Mouse (Mus musculus): Measurements from ENCODE around the gene Znhit3.
A peak's percentile ranks its signal among the peaks of the same experiment; 100 is the strongest.

The Znhit3 gene

DNA sequence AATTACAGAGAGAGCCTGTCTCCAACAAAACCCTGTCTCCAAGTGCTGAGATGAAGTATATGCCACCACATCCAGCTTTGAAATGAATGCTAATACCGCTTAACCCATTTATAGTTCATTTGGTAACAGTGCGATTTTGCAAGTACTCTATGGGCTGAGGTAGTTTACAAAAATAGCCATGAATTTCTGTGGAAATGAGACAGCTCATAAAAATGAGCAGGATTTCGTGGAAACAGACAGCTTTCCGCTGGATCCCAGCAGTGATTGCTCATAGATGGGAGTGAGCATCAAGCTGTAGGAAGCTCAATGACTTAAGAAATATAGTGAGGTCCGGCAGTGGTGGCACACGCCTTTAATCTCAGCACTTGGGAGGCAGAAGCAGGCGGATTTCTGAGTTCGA, 4.8 kb upstream of the Znhit3 start:
- DNase-seq (ENCODE audit: low read depth, low spot score), result no peak

DNA sequence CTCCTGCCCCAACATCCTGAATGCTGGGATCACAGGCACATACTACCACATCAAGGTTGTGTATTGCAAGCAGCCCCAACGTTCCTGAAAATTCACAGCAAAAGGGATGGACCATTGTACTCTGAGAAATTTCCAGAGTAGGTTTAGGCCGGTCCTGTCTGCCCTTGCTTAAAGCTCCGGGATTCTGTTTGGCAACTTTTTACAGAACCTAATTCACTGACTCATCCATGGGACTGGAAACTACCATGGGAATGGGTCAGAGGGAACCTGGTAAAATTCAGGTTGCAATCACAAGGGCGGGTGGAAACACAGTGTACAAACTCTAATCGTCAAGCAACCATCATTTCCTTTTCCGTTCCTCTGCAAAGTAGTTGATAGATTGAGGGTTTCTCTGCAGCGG, 3.8 kb upstream of the Znhit3 start:
- DNase-seq (ENCODE audit: low read depth, low spot score), result no peak

DNA sequence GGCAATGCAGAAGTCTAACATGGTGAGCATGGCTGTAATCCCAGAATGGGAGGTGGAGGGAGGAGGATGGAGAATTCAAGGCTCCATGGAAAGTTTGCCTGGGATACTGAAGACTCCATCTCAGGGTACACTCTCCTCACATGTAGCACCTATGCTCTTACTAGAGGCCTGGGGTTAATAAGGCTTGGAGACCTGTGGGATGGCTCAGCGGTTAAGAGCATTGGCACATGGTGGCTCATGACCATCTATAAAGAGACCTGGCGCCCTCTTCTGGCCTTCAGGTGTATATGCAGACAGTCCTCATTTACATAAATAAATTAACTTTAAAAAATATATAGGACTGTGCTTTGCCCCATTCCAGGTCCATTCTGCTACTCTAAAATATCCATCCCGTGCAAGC, 3.1 kb upstream of the Znhit3 start:
- DNase-seq (ENCODE audit: low read depth, low spot score), result no peak

DNA sequence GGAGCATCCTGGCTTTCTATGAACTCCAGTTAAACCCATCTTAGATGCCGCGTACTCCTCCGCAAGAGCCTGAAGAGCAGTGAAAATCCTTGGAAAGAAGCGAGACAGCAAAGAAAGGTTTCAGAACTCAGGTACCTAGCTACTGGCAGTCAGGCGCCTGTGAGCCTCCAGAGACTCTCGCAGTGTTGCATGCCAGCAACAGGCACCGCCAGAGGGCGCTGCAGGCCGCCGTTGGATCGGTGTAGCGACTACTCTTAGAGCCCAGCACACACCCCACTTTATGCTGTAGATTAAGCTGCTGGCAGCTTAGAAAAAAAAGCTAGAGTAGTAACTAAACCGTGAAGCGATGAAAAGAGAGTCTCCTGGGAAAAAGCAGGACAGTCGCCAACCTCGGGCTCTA, 2.3 kb upstream of the Znhit3 start:
- DNase-seq (ENCODE audit: low read depth, low spot score), result peak; percentile 46

DNA sequence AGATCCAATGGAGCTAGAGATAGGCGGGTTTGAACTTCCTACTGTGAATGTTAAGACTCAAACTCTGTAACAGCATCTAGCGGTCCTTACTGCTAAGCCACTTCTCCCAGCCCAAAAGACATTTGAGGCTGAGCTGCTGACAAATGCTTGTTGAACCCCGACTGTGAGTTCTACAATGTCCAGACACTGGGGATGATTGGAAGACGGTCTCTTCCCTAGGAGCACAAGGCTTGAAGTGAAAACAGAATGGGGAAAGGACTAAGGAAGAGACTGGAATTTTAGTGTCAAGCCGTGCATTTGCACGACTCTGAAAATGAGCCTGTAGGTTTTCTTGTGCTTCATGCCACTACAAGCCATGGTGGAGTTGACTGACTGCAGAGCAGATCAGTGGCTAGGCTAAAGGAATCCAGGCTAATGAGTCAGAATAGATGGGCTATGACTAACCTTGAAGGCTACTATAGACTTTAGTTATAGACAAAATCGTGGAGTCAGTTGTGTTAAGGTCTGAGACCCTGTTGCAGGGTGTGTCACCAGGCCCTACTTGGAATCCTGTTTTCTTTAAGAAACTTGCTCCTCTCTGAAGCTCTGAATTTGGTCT, 636 bp upstream of the Znhit3 start:
- no peak for DNase-seq (ENCODE audit: low read depth, low spot score)

DNA sequence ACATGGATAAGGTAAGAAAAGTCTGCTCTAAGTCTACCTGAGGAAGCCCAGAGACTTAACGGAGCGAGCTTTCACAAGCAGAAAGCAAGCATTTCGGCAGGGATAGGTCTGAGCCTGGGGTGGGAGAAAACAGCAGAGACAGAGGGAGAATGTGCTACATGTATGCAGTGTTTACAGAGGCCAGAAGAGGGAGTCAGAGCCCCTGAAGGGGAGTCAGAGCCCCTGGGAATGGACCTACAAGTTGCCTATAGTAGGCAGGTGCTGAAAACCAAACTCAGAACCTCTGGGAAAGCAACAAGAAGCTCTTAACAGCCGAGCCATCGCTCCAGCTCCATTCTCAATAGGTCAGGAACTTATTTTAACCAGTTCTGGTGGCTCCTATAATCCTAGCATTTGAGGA, 1.5 kb downstream of the Znhit3 start:
- no peak for DNase-seq (ENCODE audit: low read depth, low spot score)

GRCm38 (mm10) chr11:84910411-84910810, 5.8 kb downstream of the Znhit3 start:
- DNase-seq (ENCODE audit: low read depth, low spot score), result no peak

GRCm38 (mm10) chr11:84908480-84908879, 7.7 kb downstream of the Znhit3 start:
- DNase-seq (ENCODE audit: low read depth, low spot score), result no peak

DNA sequence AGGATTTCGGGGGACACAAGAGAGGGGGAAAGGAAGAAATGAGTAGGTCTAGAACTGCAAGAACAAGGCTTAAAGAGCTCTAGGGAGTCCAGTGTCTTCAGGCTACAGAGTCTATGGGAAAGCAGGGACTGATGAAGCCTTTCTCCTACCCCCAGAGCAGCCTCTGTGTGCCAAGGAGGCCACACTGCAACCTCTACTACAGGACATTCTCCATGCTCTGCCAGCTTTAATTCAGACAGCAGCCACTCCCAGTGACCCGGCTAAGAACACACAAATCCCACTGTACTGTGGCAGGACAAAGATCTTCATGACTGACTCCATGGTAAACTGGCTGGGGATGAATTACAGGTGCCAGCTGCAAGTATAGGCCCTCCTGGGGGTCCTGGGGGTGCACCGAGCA, 9.1 kb downstream of the Znhit3 start:
- no peak for DNase-seq (ENCODE audit: low read depth, low spot score)

DNA sequence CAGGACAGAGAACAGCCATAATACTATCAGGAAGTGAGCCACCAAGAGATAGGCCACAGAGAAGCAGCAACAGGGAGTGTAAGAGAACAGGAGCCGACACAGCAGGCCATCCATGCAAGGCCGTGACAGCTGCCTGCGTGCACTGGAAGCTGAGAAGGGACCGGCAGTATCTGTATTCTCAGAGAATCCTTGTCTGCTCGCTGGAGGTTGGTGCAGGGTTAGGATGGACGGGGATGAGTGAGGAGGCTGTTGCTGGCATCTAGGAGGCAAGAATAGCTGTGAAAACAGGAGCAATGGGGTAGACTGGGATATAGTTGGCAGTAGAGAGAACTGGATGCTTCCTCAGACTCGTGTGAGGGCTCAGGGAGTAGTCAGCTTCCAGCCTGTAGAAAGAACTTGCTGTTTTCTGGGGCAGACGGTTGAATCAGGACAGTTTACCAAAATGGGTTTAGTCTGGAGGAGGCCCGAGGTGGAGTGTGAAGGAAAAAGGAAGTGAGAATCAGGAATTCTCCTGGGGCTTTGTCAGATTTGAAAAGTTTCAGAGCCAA, 11.5 kb downstream of the Znhit3 start:
- no peak for DNase-seq (ENCODE audit: low read depth, low spot score)

GRCm38 (mm10) chr11:84893113-84893512, 23.1 kb downstream of the Znhit3 start:
- DNase-seq (ENCODE audit: low read depth, low spot score), result no peak

- no peak for DNase-seq (ENCODE audit: low read depth, low spot score)
These were observed 24.5 kb downstream of the Znhit3 start for GRCm38 (mm10) chr11:84891705-84892104.

DNA sequence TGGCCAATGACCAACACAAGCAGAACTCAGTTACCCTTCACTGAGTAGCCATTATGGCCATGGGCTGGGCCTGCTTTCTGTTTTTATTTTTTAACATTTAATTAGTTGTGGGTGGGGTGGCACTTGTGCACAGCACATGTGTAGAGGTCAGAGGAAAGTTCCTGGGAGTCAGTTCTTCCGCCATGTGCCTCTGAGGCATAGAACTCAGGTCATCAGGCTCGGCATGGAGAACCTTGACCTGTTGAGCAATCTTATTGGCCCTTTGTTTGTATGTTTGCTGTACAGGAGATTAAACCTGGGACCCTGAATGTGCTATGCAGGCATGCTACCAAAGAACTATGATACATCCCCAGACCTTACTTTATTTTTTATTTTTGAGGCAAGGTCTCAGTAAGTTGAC, 26.7 kb downstream of the Znhit3 start:
- DNase-seq (ENCODE audit: low read depth, low spot score), result no peak

DNA sequence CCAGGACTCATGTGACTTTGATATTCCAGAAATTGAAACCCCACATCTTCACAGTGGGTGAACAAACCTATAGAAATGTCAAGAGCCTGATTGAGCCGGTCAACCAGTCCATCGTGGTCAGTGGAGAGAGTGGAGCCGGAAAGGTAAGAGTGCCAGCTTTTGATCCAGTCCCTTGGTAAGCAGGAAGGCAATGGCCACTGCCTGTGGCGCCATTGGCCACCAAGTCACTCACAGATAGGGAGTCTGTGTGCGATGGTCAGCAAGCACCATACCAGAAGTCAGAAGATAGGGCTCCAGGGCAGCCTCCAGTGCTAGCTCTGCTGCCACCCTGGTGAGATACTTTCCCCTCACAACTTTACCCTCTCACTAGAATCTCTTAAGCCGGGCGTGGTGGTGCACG, 28.1 kb downstream of the Znhit3 start:
- no peak for DNase-seq (ENCODE audit: low read depth, low spot score)

- no peak for DNase-seq (ENCODE audit: low read depth, low spot score)
These were observed 29.2 kb downstream of the Znhit3 start for GRCm38 (mm10) chr11:84886767-84887511.

- no peak for DNase-seq (ENCODE audit: low read depth, low spot score)
These were observed 29.9 kb downstream of the Znhit3 start for GRCm38 (mm10) chr11:84886236-84886635.

GRCm38 (mm10) chr11:84885238-84885637, 30.9 kb downstream of the Znhit3 start:
- no peak for DNase-seq (ENCODE audit: low read depth, low spot score)

- DNase-seq (ENCODE audit: low read depth, low spot score), result no peak
These were observed 33.8 kb downstream of the Znhit3 start for GRCm38 (mm10) chr11:84882346-84882745.

DNA sequence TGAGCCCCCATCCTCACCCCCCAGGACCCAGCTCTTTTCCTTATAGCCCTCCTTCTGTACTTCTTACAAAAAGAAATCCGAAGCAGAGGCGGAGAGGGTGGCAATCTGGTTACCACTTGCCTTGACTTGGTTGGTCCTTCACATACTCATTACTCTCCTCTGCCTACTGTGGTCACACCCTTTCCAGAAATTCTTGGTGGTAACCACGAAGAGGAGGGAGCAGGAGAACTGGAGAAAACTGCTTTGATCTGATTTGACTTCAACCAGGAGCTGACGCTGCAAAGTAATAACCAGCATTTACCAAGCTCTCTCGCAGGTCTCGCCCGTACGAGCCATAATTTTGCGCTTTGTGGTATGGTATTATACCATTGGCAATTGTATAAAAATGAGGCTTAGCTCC, 35.2 kb downstream of the Znhit3 start:
- no peak for DNase-seq (ENCODE audit: low read depth, low spot score)

GRCm38 (mm10) chr11:84880465-84880961, 35.7 kb downstream of the Znhit3 start:
- no peak for DNase-seq (ENCODE audit: low read depth, low spot score)

DNA sequence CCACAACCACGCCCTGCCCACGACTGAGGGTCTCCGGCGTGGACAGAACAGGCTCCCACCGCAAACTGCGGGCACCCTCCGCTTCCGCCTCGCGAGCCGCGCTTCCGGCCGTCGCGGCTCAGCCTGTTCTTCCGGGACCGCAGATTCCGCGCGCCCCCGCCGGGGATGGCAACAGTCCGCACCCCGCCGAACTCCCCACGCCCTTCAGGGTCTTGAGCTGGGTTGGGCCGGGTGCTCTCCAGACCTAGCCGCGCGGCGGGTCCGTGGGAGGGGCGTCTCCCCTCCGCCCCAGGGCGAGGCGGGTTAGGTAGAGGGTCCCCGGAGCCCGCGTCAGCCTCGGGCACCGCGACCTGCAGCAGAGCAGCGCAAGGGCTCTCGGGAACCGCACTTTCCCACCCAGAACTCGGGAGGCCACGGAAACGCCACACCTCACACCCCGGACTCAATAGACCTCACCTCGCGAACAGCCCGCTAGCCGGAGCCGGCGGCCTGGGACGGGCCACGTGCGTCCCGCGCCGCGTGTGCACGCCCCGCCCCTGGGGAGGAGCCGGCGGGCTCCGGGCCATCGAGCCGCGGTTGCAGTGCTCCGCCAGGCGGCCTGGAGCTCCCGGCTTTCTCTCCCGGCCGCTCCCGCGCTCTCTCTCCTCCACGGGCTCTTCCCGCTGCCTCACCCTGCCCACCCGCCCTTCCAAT, 36.2 kb downstream of the Znhit3 start, which contains the start of the genes Myo19 and Pigw:
Gene Myo19 (plus strand): TSS at position 377 of the 693 bp plus-strand sequence.
Gene Pigw (minus strand): TSS at position 514 of the 693 bp plus-strand sequence.
- DNase-seq (ENCODE audit: low read depth, low spot score), result peak; percentile 51

Measured in brain, embryonic 18.5 days (tissue).